Mouse (Mus musculus): Measurements from ENCODE around the gene Ugt1a5.

Ugt1a5 gene

GRCm38 (mm10) chr1:88197443-88197842 lies 31.6 kb downstream of the Ugt1a5 start:
- DNase-seq (ENCODE audit: low spot score): no peak

- no peak for DNase-seq (ENCODE audit: low spot score)
These were observed 34.2 kb downstream of the Ugt1a5 start for GRCm38 (mm10) chr1:88199996-88200395.

GRCm38 (mm10) chr1:88200456-88200855 lies 34.6 kb downstream of the Ugt1a5 start, which contains the start of gene Ugt1a2:
Ugt1a2 (plus strand) TSS chr1:88200601.
- DNase-seq (ENCODE audit: low spot score): no peak

- DNase-seq (ENCODE audit: low spot score): no peak
These were observed 39.6 kb downstream of the Ugt1a5 start, which contains the start of gene Dnajb3 for GRCm38 (mm10) chr1:88205294-88205922. Dnajb3 (minus strand) TSS chr1:88205782.

GRCm38 (mm10) chr1:88206843-88207479 lies 41.1 kb downstream of the Ugt1a5 start:
- no peak for DNase-seq (ENCODE audit: low spot score)

DNA sequence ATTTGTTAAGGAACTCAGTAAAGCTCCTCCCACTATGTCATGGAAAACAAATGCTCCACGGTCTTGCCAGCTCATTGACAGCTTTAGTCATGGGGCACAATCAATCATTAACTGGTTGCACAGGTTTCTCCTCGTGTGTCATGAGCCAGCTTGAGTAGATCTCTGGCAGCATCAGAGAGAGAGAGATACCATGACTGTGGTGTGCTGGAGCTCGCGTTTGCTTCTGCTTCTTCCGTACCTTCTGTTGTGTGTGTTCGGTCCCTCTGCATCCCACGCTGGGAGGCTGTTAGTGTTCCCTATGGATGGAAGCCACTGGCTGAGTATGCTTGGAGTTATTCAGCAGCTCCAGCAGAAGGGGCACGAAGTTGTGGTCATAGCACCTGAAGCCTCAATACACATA lies 46.0 kb downstream of the Ugt1a5 start, which contains the start of gene Ugt1a1:
Ugt1a1 (plus strand) TSS at position 148 of the 400 bp plus-strand sequence.
- DNase-seq (ENCODE audit: low spot score): peak; percentile 28

DNA sequence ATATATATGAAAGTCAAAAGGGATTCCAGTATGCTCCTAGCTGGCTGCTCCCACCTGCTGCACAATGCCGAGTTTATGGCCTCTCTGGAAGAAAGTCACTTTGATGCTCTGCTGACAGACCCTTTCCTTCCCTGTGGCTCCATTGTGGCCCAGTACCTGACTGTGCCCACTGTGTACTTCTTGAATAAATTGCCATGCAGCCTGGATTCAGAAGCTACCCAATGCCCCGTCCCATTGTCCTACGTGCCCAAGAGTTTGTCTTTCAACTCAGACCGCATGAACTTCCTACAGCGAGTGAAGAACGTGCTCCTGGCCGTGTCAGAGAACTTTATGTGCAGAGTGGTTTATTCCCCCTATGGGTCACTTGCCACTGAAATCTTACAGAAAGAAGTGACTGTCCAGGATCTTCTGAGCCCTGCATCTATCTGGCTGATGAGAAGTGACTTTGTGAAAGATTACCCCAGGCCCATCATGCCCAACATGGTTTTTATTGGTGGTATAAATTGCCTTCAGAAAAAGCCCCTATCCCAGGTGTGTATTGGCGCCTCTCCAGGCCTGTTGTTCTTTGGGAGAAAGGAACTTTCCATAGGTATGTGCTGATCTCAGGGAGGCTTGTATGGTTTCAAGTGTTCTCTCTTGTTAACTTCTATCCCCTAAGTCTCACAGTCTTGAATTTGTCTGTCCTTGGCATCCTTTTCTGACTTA lies 46.7 kb downstream of the Ugt1a5 start:
- DNase-seq (ENCODE audit: low spot score): no peak

DNA sequence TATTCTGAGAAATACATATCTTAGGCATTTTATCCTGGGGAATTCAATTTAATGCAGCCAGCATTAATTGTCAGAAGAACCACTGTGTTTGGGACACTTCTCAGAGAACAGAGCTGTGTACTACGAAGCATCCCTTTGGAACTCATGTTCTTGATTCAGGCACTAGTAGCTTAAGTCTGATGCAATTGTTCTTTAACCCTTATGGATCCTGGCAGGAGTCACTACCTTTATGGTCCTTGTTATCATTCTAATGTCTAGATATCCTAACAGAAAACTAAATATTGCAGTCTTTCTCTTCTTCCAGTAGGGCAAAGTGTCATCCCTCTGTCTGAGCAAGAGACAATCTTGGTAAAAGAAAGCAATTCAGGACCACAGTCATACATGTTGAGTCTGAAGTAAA lies 47.2 kb downstream of the Ugt1a5 start:
- DNase-seq (ENCODE audit: low spot score): no peak

DNA sequence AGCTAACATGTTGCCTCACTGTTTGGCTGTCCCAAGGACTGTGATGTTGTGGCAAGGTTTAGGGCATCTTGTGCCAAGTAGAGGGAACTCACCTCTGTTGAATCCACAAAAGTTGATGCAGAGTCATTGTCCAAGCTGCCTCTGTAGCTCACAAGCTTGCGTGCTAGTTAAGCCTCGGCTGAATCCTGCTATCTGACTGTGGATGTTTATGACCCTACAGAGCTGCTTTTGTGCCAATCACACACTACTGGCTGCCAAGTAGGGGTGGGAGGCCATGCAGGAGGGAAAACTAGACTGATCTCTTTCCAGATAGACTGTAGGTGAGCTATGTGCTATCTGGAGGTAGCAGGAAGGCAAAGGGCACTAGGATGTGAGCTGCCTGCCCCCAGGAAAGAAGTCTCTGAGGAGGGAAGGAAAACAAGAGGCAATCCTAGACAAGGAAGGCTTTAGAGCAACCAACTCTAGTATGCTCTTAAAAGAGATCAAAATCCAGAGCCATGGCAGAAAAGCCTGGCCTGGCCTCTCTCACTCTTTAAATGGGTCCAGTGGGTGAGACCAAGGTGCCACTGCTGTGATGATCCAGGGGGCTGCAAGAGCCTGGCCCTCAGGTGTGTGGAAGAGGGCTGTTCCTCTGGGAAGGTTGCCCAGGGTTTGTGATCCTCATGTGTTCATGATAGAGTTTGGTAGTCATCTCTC lies 48.1 kb downstream of the Ugt1a5 start:
- peak; percentile 52 for DNase-seq (ENCODE audit: low spot score)

DNA sequence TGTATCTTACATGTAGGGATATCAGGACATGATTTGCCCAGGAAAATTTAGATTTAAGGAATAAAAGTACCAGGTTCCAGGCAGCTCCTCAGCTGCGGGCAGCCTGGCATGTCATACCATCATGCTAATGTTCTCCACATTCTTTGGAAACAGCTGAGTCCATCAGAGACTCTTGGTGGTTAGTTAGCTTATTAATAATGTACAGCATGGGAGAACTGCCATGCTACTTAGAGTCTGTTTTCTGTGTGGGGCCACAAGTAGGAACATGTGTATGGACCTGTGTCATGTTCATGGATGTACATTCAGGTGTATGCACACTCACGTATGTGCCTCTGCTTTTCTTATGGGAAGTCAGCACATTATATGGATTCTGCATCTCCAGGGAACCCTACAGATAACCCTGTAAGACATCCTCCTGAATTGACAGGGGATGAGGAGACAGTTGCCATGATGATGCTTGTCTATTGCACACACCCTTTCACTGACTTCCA lies 48.7 kb downstream of the Ugt1a5 start:
- no peak for DNase-seq (ENCODE audit: low spot score)

- DNase-seq (ENCODE audit: low spot score): no peak
These were observed 49.9 kb downstream of the Ugt1a5 start for GRCm38 (mm10) chr1:88215466-88216380.

DNA sequence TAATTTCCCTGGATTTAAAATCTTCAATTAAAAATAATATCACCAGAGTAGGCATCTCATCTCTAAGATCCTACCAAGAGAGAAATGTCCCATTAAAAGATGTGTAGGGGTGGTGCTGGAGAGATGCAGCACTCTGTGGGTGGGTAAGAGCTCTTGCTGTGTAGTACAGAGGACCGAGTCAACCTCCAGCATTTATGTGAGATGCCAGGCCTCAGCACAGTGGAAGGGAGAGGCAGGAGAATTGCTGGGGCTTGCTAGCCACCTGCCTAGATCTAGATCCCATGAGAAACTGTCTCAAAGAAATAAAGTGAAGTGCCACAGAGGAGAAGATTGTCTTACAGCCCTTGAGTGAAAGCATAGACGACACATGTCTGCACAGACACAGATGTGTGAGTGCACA lies 50.7 kb downstream of the Ugt1a5 start:
- no peak for DNase-seq (ENCODE audit: low spot score)

DNA sequence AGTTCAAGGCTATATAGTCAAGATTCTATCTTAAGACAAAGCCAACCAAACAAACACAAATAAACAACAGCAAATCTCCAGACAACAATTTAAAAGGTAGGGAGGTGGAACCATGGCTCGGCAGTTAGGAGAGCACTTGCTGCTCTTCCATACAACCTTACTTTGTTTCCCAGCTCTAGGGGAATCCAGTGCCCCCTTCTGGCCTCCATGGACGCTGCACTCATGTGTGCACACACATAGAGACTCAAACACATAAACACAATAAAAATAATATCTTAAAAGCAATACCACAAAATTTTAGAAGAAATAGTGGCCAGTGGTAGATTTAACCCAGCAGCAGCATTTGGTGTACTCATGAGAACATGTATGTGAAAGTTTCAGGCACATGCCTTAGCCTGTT lies 51.3 kb downstream of the Ugt1a5 start:
- no peak for DNase-seq (ENCODE audit: low spot score)

DNA sequence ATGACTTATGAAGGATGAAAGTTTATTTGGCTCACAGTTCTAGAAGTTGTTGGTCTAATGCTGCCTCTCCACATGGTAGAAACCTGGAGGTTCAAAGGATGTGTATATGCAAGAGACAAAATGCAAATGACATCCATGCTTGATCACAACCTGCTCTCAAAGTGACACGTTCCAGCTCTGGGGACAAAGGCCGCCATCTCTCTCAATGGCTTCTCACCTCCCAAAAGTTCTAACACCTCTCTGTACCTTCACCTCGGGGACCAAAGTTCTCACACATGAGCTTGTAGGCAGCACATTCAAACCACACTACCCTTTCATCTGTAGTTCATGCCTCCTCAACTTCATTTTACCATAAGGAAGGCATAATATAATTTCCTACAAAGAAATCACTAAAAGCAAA lies 51.8 kb downstream of the Ugt1a5 start:
- DNase-seq (ENCODE audit: low spot score): no peak

DNA sequence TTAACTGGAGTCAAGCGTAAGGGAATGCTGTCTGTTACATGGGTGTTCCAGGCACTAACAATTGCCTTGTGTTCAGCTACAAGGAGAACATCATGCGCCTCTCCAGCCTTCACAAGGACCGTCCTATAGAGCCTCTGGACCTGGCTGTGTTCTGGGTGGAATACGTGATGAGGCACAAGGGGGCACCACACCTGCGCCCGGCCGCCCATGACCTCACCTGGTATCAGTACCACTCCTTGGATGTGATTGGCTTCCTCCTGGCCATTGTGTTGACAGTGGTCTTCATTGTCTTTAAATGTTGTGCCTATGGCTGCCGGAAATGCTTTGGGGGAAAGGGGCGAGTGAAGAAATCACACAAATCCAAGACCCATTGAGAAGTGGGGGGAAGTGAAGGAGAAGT lies 52.2 kb downstream of the Ugt1a5 start:
- no peak for DNase-seq (ENCODE audit: low spot score)

GRCm38 (mm10) chr1:88218591-88218990 lies 52.8 kb downstream of the Ugt1a5 start:
- no peak for DNase-seq (ENCODE audit: low spot score)

GRCm38 (mm10) chr1:88219054-88219453 lies 53.2 kb downstream of the Ugt1a5 start:
- no peak for DNase-seq (ENCODE audit: low spot score)

DNA sequence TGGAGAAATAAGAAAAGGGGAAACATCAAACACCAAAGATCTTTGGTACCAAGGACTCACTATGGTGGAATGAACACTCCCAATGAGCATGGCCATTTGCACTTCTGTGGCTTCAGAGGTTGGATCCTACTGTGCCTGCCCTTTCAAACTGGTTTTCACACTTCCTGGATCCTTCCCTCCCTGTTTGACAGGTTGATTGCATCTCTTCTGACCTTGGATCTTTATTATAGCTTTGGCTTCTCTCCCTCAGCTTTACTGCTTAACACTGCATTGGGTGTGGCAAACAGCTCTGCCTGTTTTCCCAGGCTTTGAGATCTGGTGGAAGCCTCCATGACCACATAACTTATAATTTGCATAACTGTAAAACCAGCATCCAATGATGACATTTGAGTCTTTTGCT lies 54.5 kb downstream of the Ugt1a5 start:
- no peak for DNase-seq (ENCODE audit: low spot score)

DNA sequence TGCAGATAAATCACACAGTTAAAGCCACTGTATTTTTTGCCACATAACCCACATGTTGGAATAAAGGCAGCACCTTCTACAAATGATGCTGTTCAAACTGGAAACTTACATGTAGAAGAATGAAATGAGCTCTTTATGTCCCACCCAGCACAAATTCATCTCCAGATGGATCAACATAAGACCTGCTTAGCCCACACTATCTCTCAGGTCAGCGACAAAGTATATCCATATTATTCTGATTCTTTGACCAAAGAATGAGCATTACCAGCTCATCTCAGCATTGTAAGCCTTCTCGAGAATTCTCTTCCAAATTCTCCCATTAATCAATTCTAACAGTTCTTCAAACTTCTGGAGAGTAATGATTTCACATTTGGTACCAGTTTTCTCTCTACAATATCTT lies 56.4 kb downstream of the Ugt1a5 start:
- DNase-seq (ENCODE audit: low spot score): no peak

DNA sequence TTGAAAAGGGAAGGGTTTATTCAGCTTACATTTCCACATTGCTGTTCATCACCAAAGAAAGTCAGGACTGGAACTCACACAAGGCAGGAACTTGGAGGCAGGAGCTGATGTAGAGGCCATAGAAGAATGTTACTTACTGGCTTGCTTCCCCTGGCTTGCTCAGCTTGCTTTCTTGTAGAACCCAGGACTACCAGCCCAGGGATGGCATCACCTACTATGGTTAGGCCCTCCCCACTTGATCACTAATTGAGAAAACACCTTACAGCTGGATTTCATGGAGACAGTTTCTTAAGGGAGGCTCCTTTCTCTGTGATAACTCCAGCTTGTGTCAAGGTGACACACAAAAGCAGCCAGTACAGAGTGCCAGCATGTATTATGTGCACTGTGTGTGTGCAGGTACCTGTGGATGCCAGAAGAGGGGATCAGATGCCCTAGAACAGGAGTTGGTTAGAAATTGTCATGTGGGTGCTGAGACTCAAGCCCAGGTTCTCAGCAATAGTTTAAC lies 57.3 kb downstream of the Ugt1a5 start:
- DNase-seq (ENCODE audit: low spot score): peak; percentile 6

- DNase-seq (ENCODE audit: low spot score): peak; percentile 12
These were observed 57.8 kb downstream of the Ugt1a5 start for GRCm38 (mm10) chr1:88223591-88223990.
